Mouse (Mus musculus) liver, embryonic 11.5 days (tissue): ENCODE results near the gene Fkbp11. TPM values are rescaled to one million over a fixed set of nuclear protein-coding genes. Genes with fewer than 3 reads are reported as not detected.
"Not testable (repeated sequence)": the region's sequence is repeated elsewhere in the genome, so short reads cannot be mapped to it uniquely, and the experiment has no call there.

Source experiments
- ATAC-seq: fragments of 200-750 bp; cut with Nextera tagmentation; replicated peaks from 2 replicates; pipeline ENCODE4 v1.8.0; 2017; ENCODE audit warnings: moderate number of reproducible peaks, mild to moderate bottlenecking, moderate TSS enrichment, moderate library complexity; ENCODE audit not compliant: low FRiP score
- DNase-seq: peaks from one replicate; pipeline ENCODE4 v3.0.0-alpha.2; 2017; ENCODE audit warnings: low spot score
- H3K27ac ChIP-seq: fragments of 300-500 bp; sonication (generic); 2 replicates; pipeline ENCODE4 v1.5.1; 2014; ENCODE audit warnings: mild to moderate bottlenecking, low read depth, low read length, control low read depth
- H3K27me3 ChIP-seq: fragments of 300-500 bp; sonication (generic); replicated peaks from 2 replicates; pipeline ENCODE4 v1.6.1; 2014; ENCODE audit warnings: low read length, mixed read lengths; ENCODE audit not compliant: control insufficient read depth, insufficient read depth
- H3K36me3 ChIP-seq: fragments of 300-500 bp; sonication (generic); 2 replicates; pipeline ENCODE4 v1.6.1; 2014; ENCODE audit warnings: mild to moderate bottlenecking, low read length, moderate library complexity, mixed read lengths; ENCODE audit not compliant: control insufficient read depth, insufficient read depth
- H3K4me1 ChIP-seq: fragments of 300-500 bp; sonication (generic); replicated peaks from 2 replicates; pipeline ENCODE4 v1.6.1; 2014; ENCODE audit warnings: low read length, mixed read lengths; ENCODE audit not compliant: control insufficient read depth, insufficient read depth
- H3K4me2 ChIP-seq: fragments of 300-500 bp; sonication (generic); 2 replicates; pipeline ENCODE4 v1.6.1; 2014; ENCODE audit warnings: mild to moderate bottlenecking, control low read depth, moderate library complexity
- H3K4me3 ChIP-seq: fragments of 300-500 bp; sonication (generic); 2 replicates; pipeline ENCODE4 v1.5.1; 2014; ENCODE audit warnings: low read depth, low read length, control low read depth
- H3K9ac ChIP-seq: fragments of 300-500 bp; sonication (generic); 2 replicates; pipeline ENCODE4 v1.6.1; 2014; ENCODE audit warnings: low read depth, low read length, control low read depth
- H3K9me3 ChIP-seq: fragments of 300-500 bp; sonication (generic); 2 replicates; pipeline ENCODE4 v1.6.1; 2016; ENCODE audit warnings: low read length, inconsistent platforms, mixed read lengths; ENCODE audit not compliant: control insufficient read depth
- WGBS: fragments of 180-500 bp; shearing (Covaris S2); extraction: QIAGEN DNeasy Blood & Tissue Kit; methylation state at CpG from one replicate; pipeline ENCODE4 v1.1.7; 2014; 5-methylcytosine and 5-hydroxymethylcytosine counted together
- polyA plus RNA-seq: library from polyadenylated mRNA; unstranded; fragments of >200 nt; fragmentation: Nextera tagmentation; extraction: Ambion mirVana; gene quantifications from 2 replicates; pipeline ENCODE4 v1.2.1, GENCODE M21; 2014

Gene Fkbp11
- polyA plus RNA-seq, 1 experiment from 2014 or later = 105 TPM

- Histone ChIP-seq H3K4me3 (no peak overlapping the region), H3K36me3 (peaks cover 8% of the 10 kb centered on the region; the same call in 1 of the 2 replicates), H3K4me2 (no peak overlapping the region), H3K9ac (no peak overlapping the region), H3K9me3 (no peaks in the 10 kb centered on the region), H3K27me3 (no peaks in the 10 kb centered on the region), H3K4me1 (no peaks in the 10 kb centered on the region), H3K27ac (no peak overlapping the region)
- no peak for ATAC-seq
- 79% methylated on average over 6 of the region's 6 CpGs for WGBS
- no peak for DNase-seq
Measured at GRCm38 (mm10) chr15:98747296-98747695, 19.3 kb upstream of the Fkbp11 start.

GRCm38 (mm10) chr15:98746344-98746965 lies 18.5 kb upstream of the Fkbp11 start:
- H3K27me3 ChIP-seq = no peaks in the 10 kb centered on the region
- no peak overlapping the region for H3K27ac ChIP-seq
- H3K36me3 ChIP-seq = peaks cover 11% of the 10 kb centered on the region; the same call in 1 of the 2 replicates
- H3K9me3 ChIP-seq = no peaks in the 10 kb centered on the region
- no peak overlapping the region for H3K4me3 ChIP-seq
- H3K4me2 ChIP-seq = no peak overlapping the region
- H3K4me1 ChIP-seq = no peaks in the 10 kb centered on the region
- no peak overlapping the region for H3K9ac ChIP-seq
- DNase-seq (no peak), ATAC-seq (no peak)
- 85% methylated on average over 10 of the region's 10 CpGs for WGBS

- peaks cover 20% of the 10 kb centered on the region; the same call in 1 of the 2 replicates for H3K36me3 ChIP-seq
- not testable (repeated sequence) for H3K27ac ChIP-seq, H3K4me3 ChIP-seq, DNase-seq, ATAC-seq, H3K4me2 ChIP-seq, H3K27me3 ChIP-seq, H3K9ac ChIP-seq, H3K9me3 ChIP-seq, H3K4me1 ChIP-seq
- WGBS = 79% methylated on average over 3 of the region's 3 CpGs
Measured at GRCm38 (mm10) chr15:98743863-98744262, 15.9 kb upstream of the Fkbp11 start.

GRCm38 (mm10) chr15:98742766-98743428 lies 14.9 kb upstream of the Fkbp11 start:
- ATAC-seq = no peak
- Histone ChIP-seq H3K4me1 (no peaks in the 10 kb centered on the region), H3K27me3 (no peaks in the 10 kb centered on the region), H3K27ac (no peak overlapping the region), H3K9ac (no peak overlapping the region), H3K9me3 (no peaks in the 10 kb centered on the region), H3K4me2 (no peak overlapping the region), H3K4me3 (no peak overlapping the region), H3K36me3 (peaks cover 23% of the 10 kb centered on the region; the same call in 1 of the 2 replicates)
- 82% methylated on average over 8 of the region's 8 CpGs for WGBS
- no peak for DNase-seq

GRCm38 (mm10) chr15:98740219-98740618 lies 12.2 kb upstream of the Fkbp11 start:
- H3K4me2 ChIP-seq = no peak overlapping the region
- peaks cover 32% of the 10 kb centered on the region; the same call in 1 of the 2 replicates for H3K36me3 ChIP-seq
- WGBS = 87% methylated on average over 8 of the region's 8 CpGs
- H3K4me1 ChIP-seq = no peaks in the 10 kb centered on the region
- no peaks in the 10 kb centered on the region for H3K9me3 ChIP-seq
- no peak overlapping the region for H3K9ac ChIP-seq
- H3K27me3 ChIP-seq = no peaks in the 10 kb centered on the region
- ATAC-seq (no peak), DNase-seq (no peak)
- no peak overlapping the region for H3K27ac ChIP-seq
- no peak overlapping the region for H3K4me3 ChIP-seq

GRCm38 (mm10) chr15:98738796-98739195 lies 10.8 kb upstream of the Fkbp11 start:
- DNase-seq = no peak
- no peak overlapping the region for H3K4me3 ChIP-seq
- H3K27me3 ChIP-seq = no peaks in the 10 kb centered on the region
- H3K4me1 ChIP-seq = peaks cover 5% of the 10 kb centered on the region
- H3K9ac ChIP-seq = no peak overlapping the region
- H3K36me3 ChIP-seq = peaks cover 32% of the 10 kb centered on the region; the same call in 1 of the 2 replicates
- 60% methylated on average over 4 of the region's 4 CpGs for WGBS
- no peak overlapping the region for H3K4me2 ChIP-seq
- H3K27ac ChIP-seq = peak overlapping the region; percentile 64; the same call in 1 of the 2 replicates
- H3K9me3 ChIP-seq = no peaks in the 10 kb centered on the region
- ATAC-seq = peak; percentile 53

- peaks cover 13% of the 10 kb centered on the region for H3K4me1 ChIP-seq
- ATAC-seq (peak; percentile 25; the same call in 1 of the 2 replicates), DNase-seq (no peak)
- peaks cover 32% of the 10 kb centered on the region; the same call in 1 of the 2 replicates for H3K36me3 ChIP-seq
- no peak overlapping the region for H3K9ac ChIP-seq
- H3K9me3 ChIP-seq = no peaks in the 10 kb centered on the region
- H3K4me2 ChIP-seq = no peak overlapping the region
- H3K27ac ChIP-seq = peak overlapping the region; percentile 64; the same call in 1 of the 2 replicates
- no peaks in the 10 kb centered on the region for H3K27me3 ChIP-seq
- no peak overlapping the region for H3K4me3 ChIP-seq
Measured at GRCm38 (mm10) chr15:98737881-98738280, 9.9 kb upstream of the Fkbp11 start.

- Histone ChIP-seq H3K4me1 (peaks cover 20% of the 10 kb centered on the region), H3K27ac (no peak overlapping the region), H3K27me3 (no peaks in the 10 kb centered on the region), H3K9ac (no peak overlapping the region), H3K4me2 (no peak overlapping the region), H3K4me3 (no peak overlapping the region), H3K36me3 (peaks cover 25% of the 10 kb centered on the region; the same call in 1 of the 2 replicates), H3K9me3 (no peaks in the 10 kb centered on the region)
- 83% methylated on average over 10 of the region's 10 CpGs for WGBS
- DNase-seq = no peak
- no peak for ATAC-seq
Measured at GRCm38 (mm10) chr15:98736521-98736920, 8.5 kb upstream of the Fkbp11 start.
